Mouse (Mus musculus): ENCODE measurements around the gene Snx20.

- TF ChIP-seq POLR2A (IDR thresholded peaks at IDR 0.05; ENCODE audit: control insufficient read depth, low read depth, low read length) (no peak; the same call in 1 of the 2 replicates), CTCF (IDR thresholded peaks at IDR 0.05; ENCODE audit: control insufficient read depth, insufficient read depth, insufficient replicate concordance, low read depth, low read length) (no peak)
These were observed 8.5 kb downstream of the Snx20 start for GRCm38 (mm10) chr8:88627265-88627991.

All from testis, adult 2 months (tissue).